Mouse (Mus musculus) limb, embryonic 14.5 days (tissue): ENCODE measurements around the gene Gm15130. TPM values are rescaled to one million over a fixed set of nuclear protein-coding genes. Genes with fewer than 3 reads are reported as not detected.

Source experiments
- ATAC-seq: fragments of 200-750 bp; cut with Nextera tagmentation; 2 replicates; pipeline ENCODE4 v1.8.0; 2017; ENCODE audit warnings: low read depth, moderate number of reproducible peaks, moderate TSS enrichment; ENCODE audit not compliant: low FRiP score
- DNase-seq: peaks from one replicate; pipeline ENCODE4 v3.0.0-alpha.2; 2015; ENCODE audit warnings: low spot score
- H3K27ac ChIP-seq: fragments of 300-500 bp; sonication (generic); replicated peaks from 2 replicates; pipeline ENCODE4 v1.5.1; 2014; ENCODE audit warnings: low read depth, mild to moderate bottlenecking, low read length, moderate library complexity, mixed read lengths
- H3K27me3 ChIP-seq: fragments of 300-500 bp; sonication (generic); 2 replicates; pipeline ENCODE4 v1.6.1; 2014; ENCODE audit warnings: low read length, mixed read lengths; ENCODE audit not compliant: control insufficient read depth, insufficient read depth
- H3K36me3 ChIP-seq: fragments of 300-500 bp; sonication (generic); 2 replicates; pipeline ENCODE4 v1.6.1; 2014; ENCODE audit warnings: mild to moderate bottlenecking, low read length, moderate library complexity, mixed read lengths; ENCODE audit not compliant: control insufficient read depth, insufficient read depth
- H3K4me1 ChIP-seq: fragments of 300-500 bp; sonication (generic); 2 replicates; pipeline ENCODE4 v1.6.1; 2014; ENCODE audit warnings: antibody characterized with exemption, low read length, mixed read lengths; ENCODE audit not compliant: control insufficient read depth, insufficient read depth
- H3K4me2 ChIP-seq: fragments of 300-500 bp; sonication (generic); replicated peaks from 2 replicates; pipeline ENCODE4 v1.6.1; 2014; ENCODE audit warnings: low read depth, mild to moderate bottlenecking, low read length, moderate library complexity; ENCODE audit not compliant: severe bottlenecking
- H3K4me3 ChIP-seq: fragments of 300-500 bp; sonication (generic); replicated peaks from 2 replicates; pipeline ENCODE4 v1.5.1; 2014; ENCODE audit warnings: low read length
- H3K9ac ChIP-seq: fragments of 300-500 bp; sonication (generic); 2 replicates; pipeline ENCODE4 v1.6.1; 2014; ENCODE audit warnings: mild to moderate bottlenecking, low read depth, low read length, moderate library complexity; ENCODE audit not compliant: severe bottlenecking
- H3K9me3 ChIP-seq: fragments of 300-500 bp; sonication (generic); 2 replicates; pipeline ENCODE4 v1.6.1; 2016; ENCODE audit warnings: low read length; ENCODE audit not compliant: control insufficient read depth
- POLR2A ChIP-seq: fragments of 200-500 bp; IDR thresholded peaks from 2 replicates; pipeline ENCODE4 v1.8.0; 2012; ENCODE audit warnings: inconsistent platforms, mild to moderate bottlenecking, moderate library complexity, borderline replicate concordance; ENCODE audit not compliant: insufficient read depth, insufficient read length; ENCODE audit errors: extremely low read depth
- WGBS: fragments of 180-500 bp; shearing (Covaris S2); extraction: QIAGEN DNeasy Blood & Tissue Kit; methylation state at CpG from one replicate; pipeline ENCODE4 v1.1.7; 2014; 5-methylcytosine and 5-hydroxymethylcytosine counted together
- polyA plus RNA-seq, 2 experiments: library from polyadenylated mRNA; depleted of rRNA in 1 of 2; stranded (reverse) in 1 of 2; unstranded in 1 of 2; fragments of >200 nt; fragmentation: Nextera tagmentation in 1 of 2; extraction: Ambion mirVana in 1 of 2; gene quantifications; 2 replicates each; pipeline versions ENCODE4 v1.2.1 to v1.2.3; 2012 to 2014

The Gm15130 gene
- polyA plus RNA-seq (2012; rRNA removed) (not detected in 2 replicates), polyA plus RNA-seq (2014; fragmentation: Nextera tagmentation; extraction: Ambion mirVana) (not detected in 2 replicates)

DNA sequence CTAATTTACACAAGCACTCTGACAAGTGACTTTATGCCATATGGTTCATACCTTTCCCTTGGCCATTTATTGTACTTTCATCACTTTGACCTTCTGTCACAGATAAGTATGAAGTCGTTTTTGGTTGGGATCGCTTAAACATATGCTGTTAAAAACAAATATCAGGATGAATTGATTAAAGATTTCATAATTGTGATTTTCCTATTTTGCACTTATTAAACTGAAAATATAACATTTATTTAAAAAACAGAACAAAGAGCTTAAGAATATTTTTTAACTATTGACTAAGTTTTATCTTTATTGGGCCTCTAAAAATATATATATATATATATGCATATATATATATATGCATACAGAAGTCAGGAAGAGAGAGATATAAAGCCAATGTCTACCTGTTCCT is at the start of gene Gm15130:
Gm15130 (minus strand) TSS at position 101 of the 400 bp plus-strand sequence.
- no peaks in the 10 kb centered on the region for H3K36me3 ChIP-seq
- ATAC-seq (no peak), DNase-seq (no peak)
- H3K9me3 ChIP-seq: no peaks in the 10 kb centered on the region
- H3K4me3 ChIP-seq: no peak within 1 kb of the TSS
- TF ChIP-seq POLR2A: no peak
- H3K27me3 ChIP-seq: no peaks in the 10 kb centered on the region
- H3K4me1 ChIP-seq: no peaks in the 10 kb centered on the region
- WGBS: 75% methylated on average over 2 of the region's 2 CpGs
- no peak within 1 kb of the TSS for H3K9ac ChIP-seq
- no peak within 1 kb of the TSS for H3K4me2 ChIP-seq
- H3K27ac ChIP-seq: no peak within 1 kb of the TSS

DNA sequence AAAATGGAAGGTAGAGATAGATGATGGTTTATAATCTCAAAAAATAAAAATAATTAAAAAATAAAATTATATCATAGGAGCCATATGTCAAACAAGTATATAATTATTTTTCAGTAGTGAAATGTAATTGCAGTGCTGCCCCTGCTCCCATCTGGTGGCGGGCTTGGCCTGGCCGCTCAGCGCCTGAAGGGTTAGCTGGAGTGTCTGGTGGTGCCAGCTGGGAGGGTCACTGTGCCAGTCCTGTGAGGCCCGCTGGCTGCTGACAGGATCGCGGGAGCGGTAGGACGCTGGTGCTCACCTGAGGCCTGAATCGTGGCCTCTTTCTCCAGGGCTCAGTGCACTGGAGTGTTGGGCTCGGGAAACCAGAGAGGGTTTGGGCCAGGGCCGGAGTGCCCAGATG is 29.3 kb upstream of the Gm15130 start:
- H3K4me2 ChIP-seq: no peak overlapping the region
- H3K9me3 ChIP-seq: no peaks in the 10 kb centered on the region
- no peak for TF ChIP-seq POLR2A
- H3K36me3 ChIP-seq: no peaks in the 10 kb centered on the region
- DNase-seq (no peak), ATAC-seq (no peak)
- no peak overlapping the region for H3K27ac ChIP-seq
- H3K9ac ChIP-seq: no peak overlapping the region
- H3K27me3 ChIP-seq: no peaks in the 10 kb centered on the region
- WGBS: 94% methylated on average over 11 of the region's 11 CpGs
- H3K4me3 ChIP-seq: no peak overlapping the region
- H3K4me1 ChIP-seq: no peaks in the 10 kb centered on the region

DNA sequence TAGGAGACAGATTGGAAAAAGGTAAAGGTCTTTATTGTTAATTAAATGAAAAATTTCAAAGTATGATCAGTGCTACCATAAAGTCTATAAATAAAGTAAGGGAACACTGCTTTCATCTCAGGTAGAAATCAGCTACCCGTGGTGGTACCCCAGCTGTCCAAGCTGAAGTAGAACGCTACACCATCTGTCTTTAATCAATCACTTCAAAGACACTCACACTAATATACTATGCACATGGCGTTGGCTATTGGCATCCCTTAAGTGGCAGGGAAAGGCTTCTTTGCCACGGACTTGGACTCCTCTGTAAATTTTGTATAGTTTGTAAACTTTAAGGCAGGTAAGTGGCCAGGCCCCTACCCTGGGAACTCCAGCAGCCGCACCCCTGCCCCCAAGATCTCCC is 17.0 kb downstream of the Gm15130 start:
- Histone ChIP-seq H3K27me3 (no peaks in the 10 kb centered on the region), H3K4me2 (no peak overlapping the region), H3K36me3 (no peaks in the 10 kb centered on the region), H3K9ac (no peak overlapping the region), H3K9me3 (no peaks in the 10 kb centered on the region), H3K4me3 (no peak overlapping the region), H3K27ac (no peak overlapping the region), H3K4me1 (no peaks in the 10 kb centered on the region)
- ATAC-seq (no peak), DNase-seq (no peak)
- 20% methylated on average over 5 of the region's 5 CpGs for WGBS
- TF ChIP-seq POLR2A: no peak

DNA sequence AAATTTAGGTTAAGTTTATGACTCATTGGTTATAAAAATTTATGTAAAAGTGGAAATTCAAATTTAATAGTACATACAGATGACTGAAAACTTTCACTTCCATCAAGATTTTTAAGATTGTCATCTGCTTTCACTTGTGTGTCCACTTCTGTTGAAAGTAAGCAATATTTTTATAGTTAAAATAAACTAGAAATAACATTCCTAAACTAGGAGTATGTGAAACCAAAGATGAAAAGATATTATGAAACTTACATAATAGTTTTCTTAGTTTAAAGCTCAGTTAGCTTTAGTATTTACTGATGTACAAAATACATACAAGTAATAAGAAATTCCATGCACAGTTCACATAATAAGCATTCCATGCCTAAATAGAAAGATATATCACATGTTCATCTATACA is 46.9 kb downstream of the Gm15130 start, which contains the start of gene Gm13941:
Gm13941 (minus strand) TSS at position 101 of the 400 bp plus-strand sequence.
- DNase-seq: no peak
- no peak within 1 kb of the TSS for H3K4me3 ChIP-seq
- ATAC-seq: no peak
- no peaks in the 10 kb centered on the region for H3K27me3 ChIP-seq
- H3K9me3 ChIP-seq: no peaks in the 10 kb centered on the region
- no peaks in the 10 kb centered on the region for H3K4me1 ChIP-seq
- H3K27ac ChIP-seq: no peak within 1 kb of the TSS
- no peak within 1 kb of the TSS for H3K4me2 ChIP-seq
- TF ChIP-seq POLR2A: no peak
- no peak within 1 kb of the TSS for H3K9ac ChIP-seq
- no peaks in the 10 kb centered on the region for H3K36me3 ChIP-seq

Other genes starting within 250 kb of the Gm15130 start
- 0.13 and 0.24 TPM in 2 replicates for gene Ano3, start 202.0 kb downstream of the Gm15130 start, polyA plus RNA-seq (2012; rRNA removed)
- 0.10 and 0.21 TPM in 2 replicates for gene Ano3, start 202.0 kb downstream of the Gm15130 start, polyA plus RNA-seq (2014; fragmentation: Nextera tagmentation; extraction: Ambion mirVana)
- not detected in 2 replicates for gene Gm13941, start 47.0 kb downstream of the Gm15130 start, polyA plus RNA-seq (2012; rRNA removed)
- not detected in 2 replicates for gene Gm13941, start 47.0 kb downstream of the Gm15130 start, polyA plus RNA-seq (2014; fragmentation: Nextera tagmentation; extraction: Ambion mirVana)
- gene 4930430A15Rik, start 76.7 kb upstream of the Gm15130 start, polyA plus RNA-seq (2012; rRNA removed): not detected in 2 replicates
- gene 4930430A15Rik, start 76.7 kb upstream of the Gm15130 start, polyA plus RNA-seq (2014; fragmentation: Nextera tagmentation; extraction: Ambion mirVana): not detected in 2 replicates
- not detected in 2 replicates for gene Olfr1275, start 82.3 kb upstream of the Gm15130 start, polyA plus RNA-seq (2012; rRNA removed)
- not detected in 2 replicates for gene Olfr1275, start 82.3 kb upstream of the Gm15130 start, polyA plus RNA-seq (2014; fragmentation: Nextera tagmentation; extraction: Ambion mirVana)
- not detected in 2 replicates for gene Olfr1276, start 101.6 kb upstream of the Gm15130 start, polyA plus RNA-seq (2012; rRNA removed)
- not detected in 2 replicates for gene Olfr1276, start 101.6 kb upstream of the Gm15130 start, polyA plus RNA-seq (2014; fragmentation: Nextera tagmentation; extraction: Ambion mirVana)
- not detected in 2 replicates for gene Olfr1277, start 121.2 kb upstream of the Gm15130 start, polyA plus RNA-seq (2012; rRNA removed)
- gene Olfr1277, start 121.2 kb upstream of the Gm15130 start, polyA plus RNA-seq (2014; fragmentation: Nextera tagmentation; extraction: Ambion mirVana): not detected in 2 replicates
- gene Olfr1278, start 137.2 kb upstream of the Gm15130 start, polyA plus RNA-seq (2012; rRNA removed): not detected in 2 replicates
- gene Olfr1278, start 137.2 kb upstream of the Gm15130 start, polyA plus RNA-seq (2014; fragmentation: Nextera tagmentation; extraction: Ambion mirVana): not detected in 2 replicates
- not detected in 2 replicates for gene Olfr1279, start 147.7 kb upstream of the Gm15130 start, polyA plus RNA-seq (2012; rRNA removed)
- gene Olfr1279, start 147.7 kb upstream of the Gm15130 start, polyA plus RNA-seq (2014; fragmentation: Nextera tagmentation; extraction: Ambion mirVana): not detected in 2 replicates
- not detected in 2 replicates for gene Olfr1280, start 161.1 kb upstream of the Gm15130 start, polyA plus RNA-seq (2012; rRNA removed)
- gene Olfr1280, start 161.1 kb upstream of the Gm15130 start, polyA plus RNA-seq (2014; fragmentation: Nextera tagmentation; extraction: Ambion mirVana): not detected in 2 replicates
- gene Olfr1281, start 173.6 kb upstream of the Gm15130 start, polyA plus RNA-seq (2012; rRNA removed): not detected in 2 replicates
- not detected in 2 replicates for gene Olfr1281, start 173.6 kb upstream of the Gm15130 start, polyA plus RNA-seq (2014; fragmentation: Nextera tagmentation; extraction: Ambion mirVana)
- gene Olfr1282, start 183.1 kb upstream of the Gm15130 start, polyA plus RNA-seq (2012; rRNA removed): not detected in 2 replicates
- gene Olfr1282, start 183.1 kb upstream of the Gm15130 start, polyA plus RNA-seq (2014; fragmentation: Nextera tagmentation; extraction: Ambion mirVana): not detected in 2 replicates
- not detected in 2 replicates for gene Olfr1283, start 213.9 kb upstream of the Gm15130 start, polyA plus RNA-seq (2012; rRNA removed)
- gene Olfr1283, start 213.9 kb upstream of the Gm15130 start, polyA plus RNA-seq (2014; fragmentation: Nextera tagmentation; extraction: Ambion mirVana): not detected in 2 replicates
- gene Olfr1284, start 222.6 kb upstream of the Gm15130 start, polyA plus RNA-seq (2012; rRNA removed): not detected in 2 replicates
- gene Olfr1284, start 222.6 kb upstream of the Gm15130 start, polyA plus RNA-seq (2014; fragmentation: Nextera tagmentation; extraction: Ambion mirVana): not detected in 2 replicates